Mouse (Mus musculus) megakaryocyte, embryonic 14.5 days (primary cell): ENCODE data around the gene Cyp4f14.

ENCODE experiments used
- FLI1 ChIP-seq: IDR thresholded peaks from 2 replicates; pipeline ENCODE4 v1.6.1; 2012; ENCODE audit warnings: low read length, inconsistent platforms, mixed read lengths
- GATA1 ChIP-seq: IDR thresholded peaks from 3 replicates; pipeline ENCODE4 v1.6.1; 2012; ENCODE audit warnings: mixed read lengths, low read length, inconsistent platforms, borderline replicate concordance

DNA sequence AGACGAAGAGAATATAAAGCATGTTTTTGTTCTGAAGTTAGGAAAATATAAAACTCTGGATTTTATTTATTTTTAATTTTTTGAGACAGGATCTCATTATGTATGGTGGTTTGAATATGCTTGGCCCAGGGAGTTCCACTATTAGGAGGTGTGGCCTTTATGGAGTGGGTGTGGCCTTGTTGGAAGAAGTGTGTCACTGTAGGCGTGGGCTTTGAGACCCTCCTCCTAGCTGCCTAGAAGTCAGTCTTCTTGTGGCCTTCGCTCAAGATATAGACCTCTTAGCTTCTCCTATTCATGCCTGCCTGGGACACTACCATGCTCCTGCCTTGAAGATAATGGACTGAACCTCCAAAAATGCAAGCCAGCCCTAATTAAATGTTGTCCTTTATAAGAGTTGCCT, 33.0 kb upstream of the Cyp4f14 start:
- no peak for TF ChIP-seq GATA1
- TF ChIP-seq FLI1 = no peak
